Mouse (Mus musculus): ENCODE results near the gene Ehbp1. TPM values are rescaled to one million over a fixed set of nuclear protein-coding genes. Genes with fewer than 3 reads are reported as not detected.
A peak's percentile ranks its signal among the peaks of the same experiment; 100 is the strongest.

Ehbp1 gene
- polyA plus RNA-seq, 1 experiment, result 2.2 TPM

- no peak overlapping the region for H3K4me3 ChIP-seq (ENCODE audit: insufficient read depth, poor library complexity, severe bottlenecking)
These were observed 30.7 kb upstream of the Ehbp1 start for GRCm38 (mm10) chr11:22372609-22373289.

GRCm38 (mm10) chr11:22369841-22370240 is 27.7 kb upstream of the Ehbp1 start:
- no peak for TF ChIP-seq CTCF (IDR thresholded peaks at IDR 0.05; ENCODE audit: control insufficient read depth, insufficient read depth, insufficient read length)
- TF ChIP-seq USF1 (IDR thresholded peaks at IDR 0.05; ENCODE audit: low read depth), result no peak
- TF ChIP-seq FOSL1 (IDR thresholded peaks at IDR 0.05; ENCODE audit: insufficient read depth, low read length, poor library complexity, severe bottlenecking), result no peak
- no peak for TF ChIP-seq MAX (IDR thresholded peaks at IDR 0.05)
- no peak for TF ChIP-seq CEBPB (IDR thresholded peaks at IDR 0.05; ENCODE audit: low read depth)
- TF ChIP-seq MYOD1 (IDR thresholded peaks at IDR 0.05; ENCODE audit: control insufficient read depth, insufficient read length, low read depth), result no peak
- no peaks in the 10 kb centered on the region for H3K36me3 ChIP-seq (ENCODE audit: control insufficient read depth, insufficient read depth)
- H3ac ChIP-seq (ENCODE audit: control insufficient read depth, insufficient read length, low read depth), result no peak overlapping the region
- H3K4me3 ChIP-seq (ENCODE audit: insufficient read depth, poor library complexity, severe bottlenecking), result no peak overlapping the region
- no peaks in the 10 kb centered on the region for H3K79me2 ChIP-seq (ENCODE audit: control insufficient read depth, insufficient read depth)
- H3K79me3 ChIP-seq (ENCODE audit: low read depth), result no peaks in the 10 kb centered on the region
- H3K27me3 ChIP-seq (ENCODE audit: control insufficient read depth, insufficient read depth, insufficient read length), result no peaks in the 10 kb centered on the region

More at GRCm38 (mm10) chr11:22372609-22373289, 30.7 kb upstream of the Ehbp1 start:
- no peaks in the 10 kb centered on the region for H3K79me3 ChIP-seq (ENCODE audit: low read depth)
- no peaks in the 10 kb centered on the region for H3K36me3 ChIP-seq (ENCODE audit: control insufficient read depth, insufficient read depth)
- no peaks in the 10 kb centered on the region for H3K79me2 ChIP-seq (ENCODE audit: control insufficient read depth, insufficient read depth)
- H3K27me3 ChIP-seq (ENCODE audit: control insufficient read depth, insufficient read depth, insufficient read length), result no peaks in the 10 kb centered on the region
- TF ChIP-seq FOSL1 (IDR thresholded peaks at IDR 0.05; ENCODE audit: insufficient read depth, low read length, poor library complexity, severe bottlenecking) (no peak), CEBPB (IDR thresholded peaks at IDR 0.05; ENCODE audit: low read depth) (no peak), CTCF (IDR thresholded peaks at IDR 0.05; ENCODE audit: control insufficient read depth, insufficient read depth, insufficient read length) (no peak), MAX (IDR thresholded peaks at IDR 0.05) (no peak), MYOD1 (IDR thresholded peaks at IDR 0.05; ENCODE audit: control insufficient read depth, insufficient read length, low read depth) (peak; percentile 96), MYOG (IDR thresholded peaks at IDR 0.05; ENCODE audit: control insufficient read depth, extremely low read depth, insufficient read length) (no peak), USF1 (IDR thresholded peaks at IDR 0.05; ENCODE audit: low read depth) (no peak)
- H3ac ChIP-seq (ENCODE audit: control insufficient read depth, insufficient read length, low read depth), result no peak overlapping the region

- no peaks in the 10 kb centered on the region for H3K27me3 ChIP-seq (ENCODE audit: control insufficient read depth, insufficient read depth, insufficient read length)
- H3K79me2 ChIP-seq (ENCODE audit: control insufficient read depth, insufficient read depth), result no peaks in the 10 kb centered on the region
- no peak overlapping the region for H3ac ChIP-seq (ENCODE audit: control insufficient read depth, insufficient read length, low read depth)
- no peak overlapping the region for H3K4me3 ChIP-seq (ENCODE audit: insufficient read depth, poor library complexity, severe bottlenecking)
- TF ChIP-seq CEBPB (IDR thresholded peaks at IDR 0.05; ENCODE audit: low read depth) (no peak), USF1 (IDR thresholded peaks at IDR 0.05; ENCODE audit: low read depth) (no peak), MYOD1 (IDR thresholded peaks at IDR 0.05; ENCODE audit: control insufficient read depth, insufficient read length, low read depth) (no peak)
- no peaks in the 10 kb centered on the region for H3K79me3 ChIP-seq (ENCODE audit: low read depth)
- H3K36me3 ChIP-seq (ENCODE audit: control insufficient read depth, insufficient read depth), result no peaks in the 10 kb centered on the region
These were observed 26.5 kb upstream of the Ehbp1 start for GRCm38 (mm10) chr11:22368621-22369020.

- no peaks in the 10 kb centered on the region for H3K36me3 ChIP-seq (ENCODE audit: control insufficient read depth, insufficient read depth)
- H3ac ChIP-seq (ENCODE audit: control insufficient read depth, insufficient read length, low read depth), result no peak overlapping the region
- H3K79me3 ChIP-seq (ENCODE audit: low read depth), result no peaks in the 10 kb centered on the region
- H3K27me3 ChIP-seq (ENCODE audit: control insufficient read depth, insufficient read depth, insufficient read length), result no peaks in the 10 kb centered on the region
- no peak for TF ChIP-seq MYOD1 (IDR thresholded peaks at IDR 0.05; ENCODE audit: control insufficient read depth, insufficient read length, low read depth)
- no peak for TF ChIP-seq CTCF (IDR thresholded peaks at IDR 0.05; ENCODE audit: control insufficient read depth, insufficient read depth, insufficient read length)
- no peak for TF ChIP-seq USF1 (IDR thresholded peaks at IDR 0.05; ENCODE audit: low read depth)
- no peak for TF ChIP-seq FOSL1 (IDR thresholded peaks at IDR 0.05; ENCODE audit: insufficient read depth, low read length, poor library complexity, severe bottlenecking)
- TF ChIP-seq CEBPB (IDR thresholded peaks at IDR 0.05; ENCODE audit: low read depth), result no peak
- TF ChIP-seq MAX (IDR thresholded peaks at IDR 0.05), result no peak
- TF ChIP-seq MYOG (IDR thresholded peaks at IDR 0.05; ENCODE audit: control insufficient read depth, extremely low read depth, insufficient read length), result no peak
- no peak overlapping the region for H3K4me3 ChIP-seq (ENCODE audit: insufficient read depth, poor library complexity, severe bottlenecking)
- no peaks in the 10 kb centered on the region for H3K79me2 ChIP-seq (ENCODE audit: control insufficient read depth, insufficient read depth)
These were observed 24.4 kb upstream of the Ehbp1 start for GRCm38 (mm10) chr11:22366486-22366885.

- no peak overlapping the region for H3K4me3 ChIP-seq (ENCODE audit: insufficient read depth, poor library complexity, severe bottlenecking)
- no peaks in the 10 kb centered on the region for H3K79me2 ChIP-seq (ENCODE audit: control insufficient read depth, insufficient read depth)
- no peak overlapping the region for H3ac ChIP-seq (ENCODE audit: control insufficient read depth, insufficient read length, low read depth)
- TF ChIP-seq CEBPB (IDR thresholded peaks at IDR 0.05; ENCODE audit: low read depth) (no peak), MYOD1 (IDR thresholded peaks at IDR 0.05; ENCODE audit: control insufficient read depth, insufficient read length, low read depth) (no peak), USF1 (IDR thresholded peaks at IDR 0.05; ENCODE audit: low read depth) (no peak), CTCF (IDR thresholded peaks at IDR 0.05; ENCODE audit: control insufficient read depth, insufficient read depth, insufficient read length) (no peak), MYOG (IDR thresholded peaks at IDR 0.05; ENCODE audit: control insufficient read depth, extremely low read depth, insufficient read length) (no peak), MAX (IDR thresholded peaks at IDR 0.05) (no peak), FOSL1 (IDR thresholded peaks at IDR 0.05; ENCODE audit: insufficient read depth, low read length, poor library complexity, severe bottlenecking) (no peak)
- H3K27me3 ChIP-seq (ENCODE audit: control insufficient read depth, insufficient read depth, insufficient read length), result no peaks in the 10 kb centered on the region
- H3K36me3 ChIP-seq (ENCODE audit: control insufficient read depth, insufficient read depth), result no peaks in the 10 kb centered on the region
- no peaks in the 10 kb centered on the region for H3K79me3 ChIP-seq (ENCODE audit: low read depth)
These were observed 12.0 kb upstream of the Ehbp1 start for GRCm38 (mm10) chr11:22353962-22354621.

Data from C2C12 (cell line).